Mouse (Mus musculus) MEL-GATA-1-ER (cell line): ENCODE measurements around the gene Vmn1r93.
"Not testable (repeated sequence)": the region's sequence is repeated elsewhere in the genome, so short reads cannot be mapped to it uniquely, and the experiment has no call there.

Experiments
- DNase-seq: peaks from one replicate; pipeline ENCODE4 v3.0.0-alpha.2; 2012; ENCODE audit warnings: low read depth; ENCODE audit errors: extremely low read depth

Vmn1r93 gene

DNA sequence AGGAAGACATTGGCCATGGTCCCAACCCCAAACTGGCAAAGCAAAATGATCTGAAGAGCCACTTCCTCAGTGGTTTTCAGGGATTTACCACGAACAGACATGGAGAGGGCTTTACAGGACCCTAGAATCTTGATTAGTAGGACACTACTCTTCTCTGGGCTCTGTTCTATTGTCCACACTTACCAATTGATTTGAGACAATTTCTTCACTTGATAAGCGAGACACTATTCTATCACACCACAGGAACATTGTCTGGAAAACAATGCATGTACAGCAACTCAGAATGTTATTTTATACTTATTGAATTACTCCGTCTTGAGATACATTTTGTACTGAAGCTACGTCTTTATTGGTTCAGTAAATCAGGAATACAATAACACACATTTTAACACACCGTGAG lies at the start of gene Vmn1r93:
Gene Vmn1r93 (minus strand): TSS at position 101 of the 400 bp plus-strand sequence.
- DNase-seq: not testable (repeated sequence)

- DNase-seq: not testable (repeated sequence)
These were observed 29.4 kb upstream of the Vmn1r93 start, which contains the start of gene Vmn1r94 for GRCm38 (mm10) chr7:20168277-20168676. Gene Vmn1r94 (minus strand): TSS chr7:20168377.

GRCm38 (mm10) chr7:20122479-20122878 lies 16.4 kb downstream of the Vmn1r93 start, which contains the start of gene Gm16442:
Gene Gm16442 (minus strand): TSS chr7:20122579.
- DNase-seq: not testable (repeated sequence)

- not testable (repeated sequence) for DNase-seq
These were observed 39.5 kb downstream of the Vmn1r93 start, which contains the start of gene Vmn1r91 for GRCm38 (mm10) chr7:20099380-20099779. Gene Vmn1r91 (plus strand): TSS chr7:20099680.
